Comparison of ENCODE assay signal across 29 mouse cellular contexts in genomic region chr17:24565792-24566191, GRCm38 (mm10). TPM values are rescaled to one million over a fixed set of nuclear protein-coding genes. Genes with fewer than 3 reads are reported as not detected.
A peak's percentile ranks its signal among the peaks of the same experiment; 100 is the strongest.
DNase-seq lines count a peak whose midpoint lies in the region; ATAC-seq and TF ChIP-seq lines count a peak whose summit lies in the region.
"Had no signal": no experiment of that assay in that cellular context is flagged by ENCODE, and none has a peak within 500 bp of the region (broad histone marks: within the 10 kb centered on the region; RNA-seq: fewer than 3 reads in every experiment).

No protein-coding gene starts in this region.

- no peak overlapping the region for H3K4me3 ChIP-seq in forebrain, embryonic 11.5 days (ENCODE audit: low read depth, low read length)
- no peak overlapping the region for H3K4me3 ChIP-seq in forebrain, embryonic 13.5 days
- no peak overlapping the region for H3K4me3 ChIP-seq in liver, embryonic 12.5 days
- H3K4me3 ChIP-seq in liver, postnatal 0 days (ENCODE audit: low read depth, low read length): no peak overlapping the region
- no peak overlapping the region for H3K4me3 ChIP-seq in midbrain, postnatal 0 days (ENCODE audit: low read depth, low read length)
- no peak overlapping the region for H3K4me3 ChIP-seq in midbrain, embryonic 10.5 days
- H3K4me3 ChIP-seq in stomach, embryonic 16.5 days (replicated peaks; ENCODE audit: low read length): no peak overlapping the region
- H3K4me3 ChIP-seq: embryonic facial prominence, embryonic 13.5 days; forebrain, embryonic 15.5 days; heart, embryonic 15.5 days; hindbrain, embryonic 12.5 days; layer of hippocampus, adult 2 months; left cerebral cortex, adult 2 months; limb, embryonic 12.5 days; megakaryocyte, embryonic 14.5 days; midbrain, embryonic 13.5 days; stomach, embryonic 15.5 days had no signal

- no peaks in the 10 kb centered on the region for H3K4me1 ChIP-seq in forebrain, embryonic 11.5 days (replicated peaks; ENCODE audit: control insufficient read depth, insufficient read depth, low read length)
- H3K4me1 ChIP-seq in forebrain, embryonic 13.5 days: peaks cover 4% of the 10 kb centered on the region; the same call in 1 of the 2 replicates
- H3K4me1 ChIP-seq in liver, embryonic 12.5 days: peaks cover 18% of the 10 kb centered on the region
- H3K4me1 ChIP-seq in liver, postnatal 0 days (ENCODE audit: insufficient read depth): no peaks in the 10 kb centered on the region
- H3K4me1 ChIP-seq in midbrain, postnatal 0 days (ENCODE audit: insufficient read depth, low read length): no peaks in the 10 kb centered on the region
- no peaks in the 10 kb centered on the region for H3K4me1 ChIP-seq in midbrain, embryonic 10.5 days
- peaks cover 17% of the 10 kb centered on the region for H3K4me1 ChIP-seq in stomach, embryonic 16.5 days (ENCODE audit: control insufficient read depth, insufficient read depth, low read length)
- H3K4me1 ChIP-seq: forebrain, embryonic 15.5 days had no signal

- no peak for ATAC-seq in forebrain, embryonic 11.5 days (replicated peaks; ENCODE audit: low FRiP score)
- no peak for ATAC-seq in forebrain, embryonic 13.5 days
- 0 out of 2 replicates have a peak, but pooled peaks have one; percentile 2 for ATAC-seq in liver, embryonic 12.5 days
- no peak for ATAC-seq in liver, postnatal 0 days
- no peak for ATAC-seq in midbrain, postnatal 0 days (ENCODE audit: low FRiP score)
- peak; percentile 35; the same call in 1 of the 2 replicates for ATAC-seq in stomach, embryonic 16.5 days (ENCODE audit: insufficient read depth, low FRiP score)
- ATAC-seq: forebrain, embryonic 15.5 days; midbrain, embryonic 13.5 days had no signal

- TF ChIP-seq EP300 in liver, postnatal 0 days (IDR thresholded peaks at IDR 0.05; ENCODE audit: low read depth): no peak

- H3K4me2 ChIP-seq in forebrain, embryonic 11.5 days (ENCODE audit: low read depth, low read length, severe bottlenecking): no peak overlapping the region
- no peak overlapping the region for H3K4me2 ChIP-seq in forebrain, embryonic 13.5 days
- H3K4me2 ChIP-seq in liver, embryonic 12.5 days: no peak overlapping the region
- no peak overlapping the region for H3K4me2 ChIP-seq in liver, postnatal 0 days (ENCODE audit: low read depth, low read length)
- H3K4me2 ChIP-seq in midbrain, postnatal 0 days (ENCODE audit: low read depth, low read length, poor library complexity, severe bottlenecking): no peak overlapping the region
- no peak overlapping the region for H3K4me2 ChIP-seq in stomach, embryonic 16.5 days (ENCODE audit: low read depth, low read length)
- H3K4me2 ChIP-seq: embryonic facial prominence, embryonic 13.5 days; forebrain, embryonic 15.5 days; heart, embryonic 15.5 days; hindbrain, embryonic 12.5 days; limb, embryonic 12.5 days; midbrain, embryonic 13.5 days; stomach, embryonic 15.5 days had no signal

- H3K9me3 ChIP-seq in forebrain, embryonic 11.5 days (ENCODE audit: control insufficient read depth, low read length): no peaks in the 10 kb centered on the region
- no peaks in the 10 kb centered on the region for H3K9me3 ChIP-seq in forebrain, embryonic 13.5 days (replicated peaks)
- H3K9me3 ChIP-seq in liver, embryonic 12.5 days (replicated peaks): no peaks in the 10 kb centered on the region
- H3K9me3 ChIP-seq in liver, postnatal 0 days (ENCODE audit: low read length): no peaks in the 10 kb centered on the region
- H3K9me3 ChIP-seq in midbrain, postnatal 0 days (ENCODE audit: low read length): no peaks in the 10 kb centered on the region
- H3K9me3 ChIP-seq in midbrain, embryonic 10.5 days (replicated peaks): no peaks in the 10 kb centered on the region
- no peaks in the 10 kb centered on the region for H3K9me3 ChIP-seq in stomach, embryonic 16.5 days (replicated peaks; ENCODE audit: control insufficient read depth, low read length)
- H3K9me3 ChIP-seq: embryonic facial prominence, embryonic 13.5 days; forebrain, embryonic 15.5 days; heart, embryonic 15.5 days; hindbrain, embryonic 12.5 days; limb, embryonic 12.5 days; megakaryocyte, embryonic 14.5 days; midbrain, embryonic 13.5 days; stomach, embryonic 15.5 days had no signal

- H3K9ac ChIP-seq in forebrain, embryonic 11.5 days (ENCODE audit: low read length): no peak overlapping the region
- no peak overlapping the region for H3K9ac ChIP-seq in forebrain, embryonic 13.5 days
- H3K9ac ChIP-seq in liver, embryonic 12.5 days: no peak overlapping the region
- H3K9ac ChIP-seq in liver, postnatal 0 days (replicated peaks): no peak overlapping the region
- H3K9ac ChIP-seq in midbrain, postnatal 0 days (replicated peaks; ENCODE audit: low read length, poor library complexity, severe bottlenecking): no peak overlapping the region
- H3K9ac ChIP-seq in stomach, embryonic 16.5 days (ENCODE audit: low read length): 0 out of 2 replicates have a peak overlapping the region, but pooled peaks have one; percentile 6
- H3K9ac ChIP-seq: forebrain, embryonic 15.5 days; heart, embryonic 15.5 days; hindbrain, embryonic 12.5 days; limb, embryonic 12.5 days; midbrain, embryonic 13.5 days; stomach, embryonic 15.5 days had no signal

- H3K27ac ChIP-seq in forebrain, embryonic 11.5 days (ENCODE audit: low read depth, low read length): no peak overlapping the region
- H3K27ac ChIP-seq in forebrain, embryonic 13.5 days: no peak overlapping the region
- no peak overlapping the region for H3K27ac ChIP-seq in liver, embryonic 12.5 days
- H3K27ac ChIP-seq in liver, postnatal 0 days (ENCODE audit: low read depth): no peak overlapping the region
- no peak overlapping the region for H3K27ac ChIP-seq in midbrain, postnatal 0 days (ENCODE audit: low read depth, low read length)
- H3K27ac ChIP-seq in midbrain, embryonic 10.5 days (replicated peaks): no peak overlapping the region
- H3K27ac ChIP-seq in stomach, embryonic 16.5 days (ENCODE audit: low read length): no peak overlapping the region
- H3K27ac ChIP-seq: embryonic facial prominence, embryonic 13.5 days; forebrain, embryonic 15.5 days; heart, embryonic 15.5 days; hindbrain, embryonic 12.5 days; layer of hippocampus, adult 2 months; left cerebral cortex, adult 2 months; limb, embryonic 12.5 days; midbrain, embryonic 13.5 days; stomach, embryonic 15.5 days had no signal

- DNase-seq in forebrain, embryonic 11.5 days (ENCODE audit: low spot score): peak; percentile 40
- no peak for DNase-seq in liver, postnatal 0 days
- no peak for DNase-seq in midbrain, postnatal 0 days (ENCODE audit: low spot score)
- DNase-seq in midbrain, embryonic 10.5 days (ENCODE audit: low spot score): no peak
- no peak for DNase-seq in cerebellum, postnatal 10 days
- DNase-seq: adrenal gland, postnatal 14 days; cerebellum, adult 11 months; cerebellum, adult 9-10 months; embryo, embryonic 11 days; kidney, adult 18-20 months; kidney, postnatal 36 days; lung, adult 2 months; lung, postnatal 4 days; thymus, adult 18-20 months; thymus, postnatal 25 days had no signal

- TF ChIP-seq CTCF in liver, postnatal 0 days (IDR thresholded peaks at IDR 0.05; ENCODE audit: low read depth): no peak
- 0 out of 2 replicates have a peak, but pooled peaks have one; percentile 3 for TF ChIP-seq CTCF in midbrain, postnatal 0 days (IDR thresholded peaks at IDR 0.05)

- H3K36me3 ChIP-seq in forebrain, embryonic 11.5 days (ENCODE audit: control insufficient read depth, insufficient read depth, low read length): no peaks in the 10 kb centered on the region; the same call in 1 of the 2 replicates
- H3K36me3 ChIP-seq in forebrain, embryonic 13.5 days (ENCODE audit: poor library complexity, severe bottlenecking): peaks cover 51% of the 10 kb centered on the region
- peaks cover 33% of the 10 kb centered on the region for H3K36me3 ChIP-seq in liver, embryonic 12.5 days
- H3K36me3 ChIP-seq in liver, postnatal 0 days (replicated peaks; ENCODE audit: insufficient read depth, low read length): peaks cover 14% of the 10 kb centered on the region
- peaks cover 54% of the 10 kb centered on the region for H3K36me3 ChIP-seq in midbrain, postnatal 0 days (ENCODE audit: insufficient read depth, low read length)
- H3K36me3 ChIP-seq in midbrain, embryonic 10.5 days: peaks cover 62% of the 10 kb centered on the region
- no peaks in the 10 kb centered on the region for H3K36me3 ChIP-seq in stomach, embryonic 16.5 days (ENCODE audit: control insufficient read depth, insufficient read depth, low read length)

- WGBS in forebrain, embryonic 11.5 days: 68% methylated on average over 3 of the region's 3 CpGs
- 64% methylated on average over 3 of the region's 3 CpGs for WGBS in forebrain, embryonic 13.5 days
- WGBS in liver, embryonic 12.5 days (ENCODE audit: insufficient replicate concordance): 59% methylated on average over 3 of the region's 3 CpGs
- 69% methylated on average over 3 of the region's 3 CpGs for WGBS in liver, postnatal 0 days (ENCODE audit: insufficient replicate concordance)
- 70% methylated on average over 3 of the region's 3 CpGs for WGBS in midbrain, postnatal 0 days
- 80% methylated on average over 3 of the region's 3 CpGs for WGBS in midbrain, embryonic 10.5 days
- WGBS in stomach, embryonic 16.5 days: 70% methylated on average over 3 of the region's 3 CpGs

- no peaks in the 10 kb centered on the region for H3K27me3 ChIP-seq in forebrain, embryonic 11.5 days (ENCODE audit: control insufficient read depth, insufficient read depth, low read length)
- H3K27me3 ChIP-seq in forebrain, embryonic 13.5 days: no peaks in the 10 kb centered on the region
- H3K27me3 ChIP-seq in liver, embryonic 12.5 days (replicated peaks): no peaks in the 10 kb centered on the region
- no peaks in the 10 kb centered on the region for H3K27me3 ChIP-seq in liver, postnatal 0 days (ENCODE audit: insufficient read depth, low read length)
- H3K27me3 ChIP-seq in midbrain, postnatal 0 days (ENCODE audit: insufficient read depth, low read length): no peaks in the 10 kb centered on the region
- H3K27me3 ChIP-seq in midbrain, embryonic 10.5 days (ENCODE audit: low read depth, poor library complexity, severe bottlenecking): no peaks in the 10 kb centered on the region
- no peaks in the 10 kb centered on the region for H3K27me3 ChIP-seq in stomach, embryonic 16.5 days (ENCODE audit: control insufficient read depth, insufficient read depth, low read length)
- H3K27me3 ChIP-seq: embryonic facial prominence, embryonic 13.5 days; forebrain, embryonic 15.5 days; heart, embryonic 15.5 days; hindbrain, embryonic 12.5 days; limb, embryonic 12.5 days; megakaryocyte, embryonic 14.5 days; midbrain, embryonic 13.5 days; stomach, embryonic 15.5 days had no signal

RNA-seq across cellular contexts. Expression of gene Pkd1, which starts 16.2 kb away (rescaled TPM):
- polyA plus RNA-seq in forebrain, embryonic 11.5 days (2014; fragmentation: Nextera tagmentation; extraction: Ambion mirVana): 19.0 and 23.9 TPM in 2 replicates
- polyA plus RNA-seq in forebrain, embryonic 13.5 days (2015; fragmentation: Nextera tagmentation; extraction: Ambion mirVana): 11.9 and 16.9 TPM in 2 replicates
- 6.0 and 6.5 TPM in 2 replicates for polyA plus RNA-seq in liver, embryonic 12.5 days (2016; fragmentation: Nextera tagmentation; extraction: Ambion mirVana)
- polyA plus RNA-seq in liver, postnatal 0 days (2015; fragmentation: Nextera tagmentation; extraction: Ambion mirVana): 2.7 and 2.8 TPM in 2 replicates
- 73.6 and 84.3 TPM in 2 replicates for total RNA-seq in midbrain, postnatal 0 days (2014; rRNA removed)
- 13.6 and 14.5 TPM in 2 replicates for polyA plus RNA-seq in midbrain, postnatal 0 days (2015; fragmentation: Nextera tagmentation; extraction: Ambion mirVana)
- 14.7 and 18.5 TPM in 2 replicates for polyA plus RNA-seq in midbrain, embryonic 10.5 days (2016; fragmentation: Nextera tagmentation; extraction: Ambion mirVana)
- polyA plus RNA-seq in stomach, embryonic 16.5 days (2015; fragmentation: Nextera tagmentation; extraction: Ambion mirVana): 21.7 and 22.2 TPM in 2 replicates

RNA-seq across cellular contexts. Expression of gene Rab26, which starts 31.8 kb away (rescaled TPM):
- polyA plus RNA-seq in forebrain, embryonic 11.5 days (2014; fragmentation: Nextera tagmentation; extraction: Ambion mirVana): 1.8 and 2.7 TPM in 2 replicates
- polyA plus RNA-seq in forebrain, embryonic 13.5 days (2015; fragmentation: Nextera tagmentation; extraction: Ambion mirVana): 3.7 and 4.1 TPM in 2 replicates
- 1.3 and 1.9 TPM in 2 replicates for polyA plus RNA-seq in liver, embryonic 12.5 days (2016; fragmentation: Nextera tagmentation; extraction: Ambion mirVana)
- 0.45 and 0.81 TPM in 2 replicates for polyA plus RNA-seq in liver, postnatal 0 days (2015; fragmentation: Nextera tagmentation; extraction: Ambion mirVana)
- 4.4 and 7.6 TPM in 2 replicates for total RNA-seq in midbrain, postnatal 0 days (2014; rRNA removed)
- 15.5 and 17.7 TPM in 2 replicates for polyA plus RNA-seq in midbrain, postnatal 0 days (2015; fragmentation: Nextera tagmentation; extraction: Ambion mirVana)
- 2.1 and 2.9 TPM in 2 replicates for polyA plus RNA-seq in midbrain, embryonic 10.5 days (2016; fragmentation: Nextera tagmentation; extraction: Ambion mirVana)
- 7.9 and 9.4 TPM in 2 replicates for polyA plus RNA-seq in stomach, embryonic 16.5 days (2015; fragmentation: Nextera tagmentation; extraction: Ambion mirVana)
- total RNA-seq: heart, postnatal 25 days had no signal

RNA-seq across cellular contexts. Expression of gene Traf7, which starts 38.1 kb away (rescaled TPM):
- polyA plus RNA-seq in forebrain, embryonic 11.5 days (2014; fragmentation: Nextera tagmentation; extraction: Ambion mirVana): 113 and 123 TPM in 2 replicates
- 97.1 and 109 TPM in 2 replicates for polyA plus RNA-seq in forebrain, embryonic 13.5 days (2015; fragmentation: Nextera tagmentation; extraction: Ambion mirVana)
- polyA plus RNA-seq in liver, embryonic 12.5 days (2016; fragmentation: Nextera tagmentation; extraction: Ambion mirVana): 52.2 and 55.4 TPM in 2 replicates
- polyA plus RNA-seq in liver, postnatal 0 days (2015; fragmentation: Nextera tagmentation; extraction: Ambion mirVana): 14.1 and 17.2 TPM in 2 replicates
- total RNA-seq in midbrain, postnatal 0 days (2014; rRNA removed): 175 and 179 TPM in 2 replicates
- 71.4 and 73.6 TPM in 2 replicates for polyA plus RNA-seq in midbrain, postnatal 0 days (2015; fragmentation: Nextera tagmentation; extraction: Ambion mirVana)
- 106 and 110 TPM in 2 replicates for polyA plus RNA-seq in midbrain, embryonic 10.5 days (2016; fragmentation: Nextera tagmentation; extraction: Ambion mirVana)
- 80.6 and 104 TPM in 2 replicates for polyA plus RNA-seq in stomach, embryonic 16.5 days (2015; fragmentation: Nextera tagmentation; extraction: Ambion mirVana)

Comparison
In these comparisons a context has a peak if more than half of its experiments do, and no peak if none do; other contexts are left out.
1. ATAC-seq: peak in liver, embryonic 12.5 days (single experiment) and stomach, embryonic 16.5 days (single experiment); none in forebrain, embryonic 11.5 days (single experiment), forebrain, embryonic 13.5 days (single experiment), liver, postnatal 0 days (single experiment) and midbrain, postnatal 0 days (single experiment).